In the genomic region with DNA sequence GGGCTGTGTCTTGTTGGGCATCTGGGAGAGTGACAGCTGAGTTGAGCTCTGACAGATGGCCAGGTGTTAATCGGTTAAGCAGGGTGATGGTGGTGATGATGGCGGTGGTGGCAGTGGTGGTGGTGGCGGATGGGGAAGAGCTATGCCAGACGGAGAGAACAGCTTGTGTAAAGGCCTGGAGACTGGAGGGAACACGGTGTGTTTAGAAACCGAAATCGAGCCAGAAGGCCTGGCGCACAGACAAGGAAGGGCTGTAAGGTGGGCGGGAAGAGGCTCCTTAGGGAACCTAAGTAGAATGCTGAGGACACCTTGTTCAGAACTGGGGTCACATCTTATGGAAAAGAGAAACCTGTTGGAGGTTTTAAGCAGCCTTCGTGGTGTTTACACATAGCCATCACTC, we compare ENCODE assay signal across 13 mouse cellular contexts.
DNase-seq lines count a peak whose midpoint lies in the region; ATAC-seq and TF ChIP-seq lines count a peak whose summit lies in the region.
"Had no signal": no experiment of that assay in that cellular context is flagged by ENCODE, and none has a peak within 500 bp of the region (broad histone marks: within the 10 kb centered on the region; RNA-seq: fewer than 3 reads in every experiment).

No protein-coding gene starts in this region.

- peak; percentile 93 for DNase-seq in brain, adult 2 months (ENCODE audit: low read depth, low spot score)
- DNase-seq in cerebellum, adult 9-10 months = peak; percentile 58
- DNase-seq in layer of hippocampus, adult 2 months (ENCODE audit: low spot score in 2 of 2) = peak; percentile 76 to 80
- peak; percentile 83 to 87 for DNase-seq in left cerebral cortex, postnatal 36 days (ENCODE audit: low spot score in 2 of 2)
- DNase-seq in lung, postnatal 0 days (ENCODE audit: low spot score) = no peak
- no peak for DNase-seq in limb, embryonic 10.5 days (ENCODE audit: low spot score)
- DNase-seq in heart, adult 9 months (ENCODE audit: low spot score in 2 of 2) = no peak
- DNase-seq: gastrocnemius, postnatal 14 days; lung, adult 2 months had no signal

- intact Hi-C loops in left cerebral cortex, postnatal 36 days (cut with DNase I) = loop anchor here (1.0 kb wide), 1 partner anchor 67 kb away; no protein-coding TSS in a partner anchor

- H3K4me1 ChIP-seq in lung, postnatal 0 days (ENCODE audit: insufficient read depth, low read depth, low read length) = no peaks in the 10 kb centered on the region
- no peaks in the 10 kb centered on the region for H3K4me1 ChIP-seq in limb, embryonic 10.5 days
- no peaks in the 10 kb centered on the region for H3K4me1 ChIP-seq in kidney, embryonic 15.5 days
- H3K4me1 ChIP-seq: embryonic facial prominence, embryonic 12.5 days; midbrain, embryonic 15.5 days had no signal

- no peaks in the 10 kb centered on the region for H3K36me3 ChIP-seq in lung, postnatal 0 days (ENCODE audit: insufficient read depth, low read length)
- H3K36me3 ChIP-seq in limb, embryonic 10.5 days = no peaks in the 10 kb centered on the region
- H3K36me3 ChIP-seq in kidney, embryonic 15.5 days = no peaks in the 10 kb centered on the region
- H3K36me3 ChIP-seq: embryonic facial prominence, embryonic 12.5 days; midbrain, embryonic 15.5 days had no signal

- no peak for TF ChIP-seq CTCF in layer of hippocampus, adult 2 months (conservative IDR thresholded peaks at IDR 0.05)
- TF ChIP-seq CTCF in lung, postnatal 0 days (IDR thresholded peaks at IDR 0.05) = no peak

- no peak overlapping the region for H3K4me2 ChIP-seq in lung, postnatal 0 days (replicated peaks; ENCODE audit: low read depth, low read length)
- H3K4me2 ChIP-seq in kidney, embryonic 15.5 days = no peak overlapping the region
- H3K4me2 ChIP-seq: embryonic facial prominence, embryonic 12.5 days; midbrain, embryonic 15.5 days had no signal

- H3K9me3 ChIP-seq in lung, postnatal 0 days (ENCODE audit: low read length) = no peaks in the 10 kb centered on the region
- H3K9me3 ChIP-seq in limb, embryonic 10.5 days (replicated peaks) = no peaks in the 10 kb centered on the region
- H3K9me3 ChIP-seq in kidney, embryonic 15.5 days (replicated peaks) = no peaks in the 10 kb centered on the region
- H3K9me3 ChIP-seq: embryonic facial prominence, embryonic 12.5 days; midbrain, embryonic 15.5 days had no signal

- H3K9ac ChIP-seq in lung, postnatal 0 days (replicated peaks; ENCODE audit: low read depth) = no peak overlapping the region
- no peak overlapping the region for H3K9ac ChIP-seq in kidney, embryonic 15.5 days
- H3K9ac ChIP-seq: embryonic facial prominence, embryonic 12.5 days; midbrain, embryonic 15.5 days had no signal

- no peak for TF ChIP-seq EP300 in lung, postnatal 0 days (IDR thresholded peaks at IDR 0.05)

- H3K27ac ChIP-seq in layer of hippocampus, adult 2 months = peak overlapping the region; percentile 83
- H3K27ac ChIP-seq in lung, postnatal 0 days (ENCODE audit: low read length) = no peak overlapping the region
- H3K27ac ChIP-seq in limb, embryonic 10.5 days = no peak overlapping the region
- no peak overlapping the region for H3K27ac ChIP-seq in kidney, embryonic 15.5 days
- H3K27ac ChIP-seq: embryonic facial prominence, embryonic 12.5 days; midbrain, embryonic 15.5 days had no signal

- WGBS in lung, postnatal 0 days = 75% methylated on average over 10 of the region's 10 CpGs
- 78% methylated on average over 10 of the region's 10 CpGs for WGBS in limb, embryonic 10.5 days
- WGBS in kidney, embryonic 15.5 days = 70% methylated on average over 10 of the region's 10 CpGs

- no peak for ATAC-seq in lung, postnatal 0 days
- ATAC-seq in kidney, embryonic 15.5 days (replicated peaks; ENCODE audit: low FRiP score) = no peak
- ATAC-seq: CD4-positive, CD25-positive, alpha-beta regulatory T cell, adult 4 months; midbrain, embryonic 15.5 days had no signal

- H3K4me3 ChIP-seq in layer of hippocampus, adult 2 months = no peak overlapping the region
- no peak overlapping the region for H3K4me3 ChIP-seq in lung, postnatal 0 days (ENCODE audit: low read depth, low read length)
- H3K4me3 ChIP-seq in limb, embryonic 10.5 days = no peak overlapping the region
- H3K4me3 ChIP-seq in kidney, embryonic 15.5 days (replicated peaks) = no peak overlapping the region
- H3K4me3 ChIP-seq: embryonic facial prominence, embryonic 12.5 days; midbrain, embryonic 15.5 days had no signal

- H3K27me3 ChIP-seq in lung, postnatal 0 days (replicated peaks; ENCODE audit: insufficient read depth, low read length) = no peaks in the 10 kb centered on the region
- no peaks in the 10 kb centered on the region for H3K27me3 ChIP-seq in limb, embryonic 10.5 days (ENCODE audit: low read depth, poor library complexity, severe bottlenecking)
- no peaks in the 10 kb centered on the region for H3K27me3 ChIP-seq in kidney, embryonic 15.5 days
- H3K27me3 ChIP-seq: embryonic facial prominence, embryonic 12.5 days; midbrain, embryonic 15.5 days had no signal

Comparison
In these comparisons a context has a peak if more than half of its experiments do, and no peak if none do; other contexts are left out.
1. DNase-seq: peak in brain, adult 2 months (single experiment), cerebellum, adult 9-10 months (single experiment), layer of hippocampus, adult 2 months (2 of 2) and left cerebral cortex, postnatal 36 days (2 of 2); none in lung, postnatal 0 days (single experiment), limb, embryonic 10.5 days (single experiment) and heart, adult 9 months (0 of 2).